Mouse (Mus musculus) lung, postnatal 0 days (tissue): ENCODE data around the gene Focad.

ENCODE experiments used
- CTCF ChIP-seq: IDR thresholded peaks from 2 replicates; pipeline ENCODE4 v1.5.1; 2016; ENCODE audit warnings: antibody characterized with exemption, mild to moderate bottlenecking
- EP300 ChIP-seq: IDR thresholded peaks from 2 replicates; pipeline ENCODE4 v1.6.1; 2016; ENCODE audit warnings: antibody characterized with exemption, mild to moderate bottlenecking, control low read depth

DNA sequence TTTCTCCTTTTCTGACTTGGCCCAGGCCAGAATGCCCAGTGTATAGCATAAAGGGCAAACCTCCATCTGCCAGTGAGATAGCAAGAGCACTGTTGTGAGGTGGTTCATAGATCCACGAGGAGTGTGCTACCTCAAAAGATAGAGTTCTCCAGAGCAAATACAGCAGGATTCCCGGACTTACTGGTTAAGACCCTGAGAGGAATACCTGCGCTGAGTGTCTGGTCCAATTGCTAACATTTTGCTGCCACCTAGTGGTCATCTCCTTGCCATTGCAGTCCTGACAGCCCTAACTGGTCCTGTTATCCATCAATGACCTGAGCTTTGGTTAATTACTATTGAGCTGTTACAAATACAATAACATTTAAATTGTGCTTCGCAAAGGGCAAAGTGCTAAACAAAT is 256.5 kb downstream of the Focad start:
- no peak for TF ChIP-seq EP300
- TF ChIP-seq CTCF: peak; percentile 98
